Mouse (Mus musculus) megakaryocyte-erythroid progenitor cell, adult 5-6 weeks (primary cell): ENCODE measurements at regions not wholly inside any gene's neighbourhood (a gene's known extent, or its start where the extent isn't known, plus 50 kb on each side); places are given as distances from the start of the nearest gene placed in this dataset.

ENCODE experiments used
- ATAC-seq: replicated peaks from 2 replicates; pipeline ENCODE4 v1.8.0; 2016; ENCODE audit warnings: mild to moderate bottlenecking, inconsistent platforms; ENCODE audit not compliant: severe bottlenecking, poor library complexity, low FRiP score, low TSS enrichment

GRCm38 (mm10) chr8:126669919-126670318 lies 76.1 kb upstream of the Irf2bp2 start:
- no peak for ATAC-seq

DNA sequence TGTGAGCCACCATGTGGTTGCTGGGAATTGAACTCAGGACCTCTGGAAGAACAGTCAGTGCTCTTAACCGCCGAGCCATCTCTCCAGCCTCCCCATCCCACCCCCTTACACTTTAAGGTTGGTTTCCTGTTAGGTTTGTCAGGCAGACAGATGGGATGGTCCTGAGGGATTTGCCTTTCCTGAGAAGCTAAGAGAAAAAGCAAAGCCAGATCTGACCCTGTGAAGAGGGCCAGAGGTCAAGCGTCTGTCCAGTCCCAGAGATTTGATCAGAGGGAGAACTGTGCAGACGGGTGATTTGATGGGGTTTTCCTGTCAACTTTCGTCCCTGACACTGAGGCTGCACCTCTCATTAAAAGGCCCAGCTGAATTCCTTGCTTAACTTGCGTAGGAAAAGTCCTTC lies 75.4 kb upstream of the Irf2bp2 start:
- ATAC-seq: no peak

GRCm38 (mm10) chr8:126668657-126669025 lies 74.9 kb upstream of the Irf2bp2 start:
- no peak for ATAC-seq

GRCm38 (mm10) chr8:126667721-126668656 lies 74.2 kb upstream of the Irf2bp2 start:
- ATAC-seq: no peak

- ATAC-seq: peak; percentile 7
Measured at GRCm38 (mm10) chr8:126667086-126667720, 73.4 kb upstream of the Irf2bp2 start.

DNA sequence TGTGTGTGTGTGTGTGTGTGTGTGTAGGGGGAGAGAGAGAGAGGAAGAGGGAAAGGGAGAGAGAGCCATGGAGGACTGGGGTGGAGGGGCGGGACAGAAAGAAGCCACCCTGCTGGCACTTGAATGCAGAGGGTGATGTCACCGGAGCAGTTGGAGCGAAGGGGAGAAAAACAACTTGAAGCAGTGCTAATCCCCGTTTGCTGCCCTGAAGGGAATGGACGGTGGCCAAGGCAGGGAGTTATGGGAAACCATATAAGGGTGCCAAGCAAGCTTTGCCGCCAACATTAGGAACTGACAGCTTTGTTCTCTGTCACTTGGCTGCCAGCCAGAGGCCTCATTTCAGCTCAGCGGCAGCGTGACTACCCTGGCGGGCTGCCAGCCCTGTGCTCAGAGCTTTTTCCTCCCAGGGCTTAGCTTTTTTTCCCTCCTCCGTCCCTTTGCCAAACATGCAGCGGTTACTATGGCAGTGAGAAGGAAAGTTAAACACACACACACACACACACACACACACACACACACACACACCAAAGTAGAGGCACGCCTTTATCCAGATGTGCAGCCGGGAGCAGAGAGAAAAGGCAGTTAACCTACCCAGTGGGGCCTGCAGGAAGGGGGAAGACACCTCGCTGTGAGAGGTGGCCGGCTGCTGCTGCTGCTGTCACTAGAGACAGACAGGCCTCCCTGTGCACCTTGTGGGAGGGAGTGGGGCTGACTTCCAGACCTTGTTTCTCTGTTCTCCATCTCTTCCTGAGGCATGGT lies 72.7 kb upstream of the Irf2bp2 start:
- ATAC-seq: peak; percentile 78

GRCm38 (mm10) chr8:126665581-126666241 lies 71.9 kb upstream of the Irf2bp2 start:
- ATAC-seq: peak; percentile 23; the same call in 1 of the 2 replicates

DNA sequence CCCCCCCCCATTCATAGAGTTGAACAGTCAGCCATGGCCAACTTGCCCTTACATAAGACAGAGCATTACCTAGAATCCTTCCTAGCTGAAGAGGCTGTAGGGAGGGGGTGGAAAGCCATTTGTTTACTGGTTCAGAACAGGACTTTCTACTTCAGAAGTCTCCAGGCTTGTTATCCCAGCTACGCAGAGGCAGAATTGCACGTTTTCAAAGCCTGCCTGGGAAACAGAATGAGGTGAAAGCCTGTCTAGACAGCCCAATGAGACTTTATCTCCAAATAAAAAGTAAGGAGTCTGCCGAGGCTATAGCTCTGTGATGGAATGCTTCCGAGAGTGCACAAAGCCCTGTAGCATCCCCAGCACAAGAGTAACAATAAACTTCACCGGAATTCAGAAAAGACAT lies 71.1 kb upstream of the Irf2bp2 start:
- ATAC-seq: no peak

- no peak for ATAC-seq
Measured at GRCm38 (mm10) chr8:126662797-126663784, 69.3 kb upstream of the Irf2bp2 start.

- no peak for ATAC-seq
Measured at GRCm38 (mm10) chr8:126662151-126662550, 68.4 kb upstream of the Irf2bp2 start.

GRCm38 (mm10) chr8:126661511-126662142 lies 67.8 kb upstream of the Irf2bp2 start:
- ATAC-seq: 0 out of 2 replicates have a peak, but pooled peaks have one; percentile 19

GRCm38 (mm10) chr8:126660658-126661316 lies 67.0 kb upstream of the Irf2bp2 start:
- ATAC-seq: 0 out of 2 replicates have a peak, but pooled peaks have one; percentile 15

DNA sequence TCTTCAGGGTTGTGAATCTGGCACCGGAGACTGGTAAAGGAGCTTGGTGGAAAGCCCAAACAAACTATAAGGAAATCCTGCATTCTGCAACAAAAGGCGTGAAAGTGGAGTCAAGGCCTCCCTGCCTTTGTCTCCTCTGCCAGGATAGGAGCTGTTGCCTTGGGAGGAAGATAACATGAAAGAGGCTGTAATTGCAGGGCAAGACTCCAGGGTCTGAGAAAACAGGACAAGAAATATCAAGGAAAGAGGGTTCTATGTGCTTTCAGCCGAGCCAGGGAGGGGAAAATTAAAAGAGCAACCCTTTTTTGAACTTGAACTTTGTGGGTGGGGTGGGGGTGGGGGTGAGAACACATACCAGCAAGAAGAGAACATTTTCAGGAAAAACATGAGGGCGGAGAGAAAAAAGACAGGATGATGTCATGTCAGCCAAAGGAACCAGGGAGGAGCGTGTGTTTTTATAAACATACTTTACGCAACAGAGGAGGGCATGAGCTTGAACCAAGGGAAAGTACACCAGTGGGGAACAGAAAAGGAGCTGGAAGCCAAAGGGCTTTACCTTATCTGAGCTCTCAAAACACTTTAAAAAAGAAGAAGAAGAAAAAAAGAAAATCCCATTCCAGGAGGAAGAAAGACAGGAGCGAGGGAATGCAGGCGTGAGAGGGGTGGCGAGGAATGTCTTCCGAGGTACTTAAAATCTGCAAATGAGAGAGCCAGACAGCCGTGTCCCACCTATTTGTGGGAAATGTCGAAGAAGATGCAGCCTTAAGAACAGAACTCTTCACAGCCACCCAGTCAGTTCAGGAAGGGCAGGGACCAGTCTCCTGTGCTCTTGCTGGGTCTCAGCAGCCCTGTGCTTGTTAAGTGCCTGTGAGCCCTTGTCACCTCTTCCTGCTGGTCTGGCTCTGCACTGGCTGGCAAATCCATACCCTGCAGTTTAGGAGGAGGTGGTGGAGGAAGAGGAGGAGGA lies 66.2 kb upstream of the Irf2bp2 start:
- no peak for ATAC-seq

DNA sequence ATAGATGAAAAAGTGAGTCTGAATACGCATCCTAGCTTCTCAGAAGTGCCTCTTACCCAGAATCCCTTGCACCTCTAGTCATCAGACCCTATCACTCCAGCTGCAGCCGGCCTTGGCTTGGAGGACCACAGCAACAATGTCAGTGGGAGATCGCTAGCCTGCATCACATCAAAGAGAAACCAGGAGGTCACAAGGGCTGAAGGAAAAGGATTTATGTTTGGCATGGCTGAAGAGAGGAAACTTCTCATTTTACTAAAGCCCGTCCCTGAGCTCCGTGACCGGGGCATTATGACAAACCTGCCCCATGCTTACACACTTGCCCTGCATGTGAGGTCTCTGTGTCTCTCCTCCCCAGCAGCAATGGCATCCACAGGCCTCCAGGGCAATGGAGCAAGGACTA lies 63.8 kb upstream of the Irf2bp2 start:
- no peak for ATAC-seq

DNA sequence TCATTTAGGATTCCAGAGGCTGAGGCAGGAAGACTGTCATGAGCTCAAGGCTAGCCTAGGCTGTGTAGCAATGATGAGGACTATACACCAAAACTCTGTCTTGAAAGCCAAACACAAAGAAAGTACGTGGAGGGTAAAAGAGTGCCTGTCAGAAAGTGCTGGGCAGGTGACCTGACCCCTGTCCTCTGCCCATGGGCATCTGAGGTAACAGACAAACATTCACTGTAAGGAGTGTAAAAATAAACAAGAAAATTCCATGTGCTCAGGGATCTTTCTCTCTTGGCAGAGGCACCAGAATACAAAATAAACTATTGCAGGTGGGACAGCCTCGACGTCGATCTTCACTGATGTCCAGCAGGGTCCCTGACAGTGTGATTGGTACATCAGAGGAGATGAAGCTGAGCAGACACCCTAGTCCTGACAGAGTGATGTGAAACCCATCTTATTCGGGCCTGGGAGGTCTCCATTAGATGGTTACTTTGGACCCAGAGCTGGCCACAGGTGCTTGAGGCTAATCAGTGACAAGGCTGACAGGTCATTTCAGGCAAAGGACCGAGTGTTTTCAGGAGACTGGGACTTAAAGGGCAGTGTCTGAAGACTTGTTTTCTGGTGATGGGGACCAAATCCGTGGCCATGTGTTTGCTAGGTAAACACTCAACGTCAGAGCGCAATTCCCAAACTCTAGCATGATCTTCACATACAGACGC lies 62.9 kb upstream of the Irf2bp2 start:
- no peak for ATAC-seq

DNA sequence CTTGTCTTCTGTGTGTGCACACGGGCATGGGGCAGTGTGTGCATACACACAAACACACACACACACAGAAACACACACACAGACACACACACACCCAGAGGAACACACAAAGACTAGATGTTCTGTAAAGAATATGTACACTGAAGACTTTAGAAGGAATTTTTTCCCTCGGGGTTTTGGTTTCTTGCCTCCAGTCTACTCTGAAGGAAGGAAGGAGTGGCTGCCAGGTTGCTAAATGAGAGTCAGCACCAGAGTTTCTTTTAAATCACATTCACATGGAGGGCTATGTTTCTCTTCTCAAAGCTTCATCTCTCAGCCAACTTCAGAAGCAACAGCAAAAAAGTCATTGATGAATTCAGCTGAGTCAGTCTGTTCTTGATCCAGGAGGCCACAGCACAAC lies 61.8 kb upstream of the Irf2bp2 start:
- no peak for ATAC-seq
